Mouse (Mus musculus) midbrain, embryonic 16.5 days (tissue): ENCODE data around the gene Bbox1. TPM values are rescaled to one million over a fixed set of nuclear protein-coding genes. Genes with fewer than 3 reads are reported as not detected.

Experiments
- ATAC-seq: fragments of 200-750 bp; cut with Nextera tagmentation; 2 replicates; pipeline ENCODE4 v1.8.0; 2017; ENCODE audit warnings: moderate TSS enrichment
- H3K27ac ChIP-seq: fragments of 300-500 bp; sonication (generic); 2 replicates; pipeline ENCODE4 v1.5.1; 2014; ENCODE audit warnings: mild to moderate bottlenecking, low read length, mixed read lengths
- H3K27me3 ChIP-seq: fragments of 300-500 bp; sonication (generic); 2 replicates; pipeline ENCODE4 v1.6.1; 2014; ENCODE audit warnings: low read depth, low read length, mixed read lengths; ENCODE audit not compliant: control insufficient read depth, insufficient read depth
- H3K36me3 ChIP-seq: fragments of 300-500 bp; sonication (generic); 2 replicates; pipeline ENCODE4 v1.6.1; 2014; ENCODE audit warnings: mild to moderate bottlenecking, low read length, moderate library complexity, mixed read lengths; ENCODE audit not compliant: control insufficient read depth, insufficient read depth
- H3K4me1 ChIP-seq: fragments of 300-500 bp; sonication (generic); 2 replicates; pipeline ENCODE4 v1.6.1; 2014; ENCODE audit warnings: mild to moderate bottlenecking, low read length, mixed read lengths; ENCODE audit not compliant: control insufficient read depth, insufficient read depth
- H3K4me2 ChIP-seq: fragments of 300-500 bp; sonication (generic); 2 replicates; pipeline ENCODE4 v1.6.1; 2014; ENCODE audit warnings: mild to moderate bottlenecking, low read length, mixed read lengths
- H3K4me3 ChIP-seq: fragments of 300-500 bp; sonication (generic); 2 replicates; pipeline ENCODE4 v1.5.1; 2014; ENCODE audit warnings: low read depth, mild to moderate bottlenecking, low read length, moderate library complexity, mixed read lengths
- H3K9ac ChIP-seq: fragments of 300-500 bp; sonication (generic); 2 replicates; pipeline ENCODE4 v1.6.1; 2014; ENCODE audit warnings: low read depth, low read length, mixed read lengths
- H3K9me3 ChIP-seq: fragments of 300-500 bp; sonication (generic); replicated peaks from 2 replicates; pipeline ENCODE4 v1.6.1; 2014; ENCODE audit warnings: mild to moderate bottlenecking, low read length, mixed read lengths; ENCODE audit not compliant: control insufficient read depth, poor library complexity, severe bottlenecking
- WGBS: fragments of 180-500 bp; shearing (Covaris S2); extraction: QIAGEN DNeasy Blood & Tissue Kit; methylation state at CpG from one replicate; pipeline ENCODE4 v1.1.7; 2014; 5-methylcytosine and 5-hydroxymethylcytosine counted together
- polyA plus RNA-seq: library from polyadenylated mRNA; unstranded; fragments of >200 nt; fragmentation: Nextera tagmentation; extraction: Ambion mirVana; gene quantifications from 2 replicates; pipeline ENCODE4 v1.2.1, GENCODE M21; 2015

Bbox1 gene
- polyA plus RNA-seq = 0.65 and 1.1 TPM in 2 replicates

GRCm38 (mm10) chr2:110314509-110315155 lies at the start of gene Bbox1:
Gene Bbox1, minus strand, starts transcription at chr2:110314560.
- Histone ChIP-seq H3K9me3 (no peaks in the 10 kb centered on the region), H3K27me3 (no peaks in the 10 kb centered on the region), H3K36me3 (no peaks in the 10 kb centered on the region), H3K4me1 (no peaks in the 10 kb centered on the region), H3K4me3 (no peak within 1 kb of the TSS), H3K9ac (no peak within 1 kb of the TSS), H3K27ac (no peak within 1 kb of the TSS), H3K4me2 (no peak within 1 kb of the TSS)
- no peak for ATAC-seq
- 88% methylated on average over 6 of the region's 6 CpGs for WGBS

DNA sequence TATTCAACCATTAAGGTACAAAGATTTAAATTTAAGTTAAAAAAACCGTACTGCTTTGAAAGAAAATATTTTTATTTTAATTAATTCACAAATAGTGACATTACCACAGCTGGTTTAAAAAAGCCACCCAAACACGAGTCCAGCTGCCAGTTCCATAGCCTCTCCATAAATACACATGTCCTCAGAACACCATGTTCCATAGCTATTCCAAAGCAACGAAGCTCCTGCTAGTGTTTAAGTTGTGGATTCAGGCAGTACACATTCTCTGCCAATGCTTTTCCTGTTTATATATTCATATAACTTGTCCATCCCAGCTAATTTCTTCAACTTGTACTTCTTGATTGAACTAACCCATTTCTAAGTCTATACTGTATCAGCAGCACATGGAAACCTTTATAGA lies 49.5 kb upstream of the Bbox1 start:
- Histone ChIP-seq H3K27me3 (no peaks in the 10 kb centered on the region), H3K36me3 (no peaks in the 10 kb centered on the region), H3K27ac (no peak overlapping the region), H3K4me1 (no peaks in the 10 kb centered on the region), H3K4me2 (no peak overlapping the region), H3K9ac (no peak overlapping the region), H3K9me3 (no peaks in the 10 kb centered on the region), H3K4me3 (no peak overlapping the region)
- WGBS = 87% methylated on average over 3 of the region's 3 CpGs
- ATAC-seq = no peak

DNA sequence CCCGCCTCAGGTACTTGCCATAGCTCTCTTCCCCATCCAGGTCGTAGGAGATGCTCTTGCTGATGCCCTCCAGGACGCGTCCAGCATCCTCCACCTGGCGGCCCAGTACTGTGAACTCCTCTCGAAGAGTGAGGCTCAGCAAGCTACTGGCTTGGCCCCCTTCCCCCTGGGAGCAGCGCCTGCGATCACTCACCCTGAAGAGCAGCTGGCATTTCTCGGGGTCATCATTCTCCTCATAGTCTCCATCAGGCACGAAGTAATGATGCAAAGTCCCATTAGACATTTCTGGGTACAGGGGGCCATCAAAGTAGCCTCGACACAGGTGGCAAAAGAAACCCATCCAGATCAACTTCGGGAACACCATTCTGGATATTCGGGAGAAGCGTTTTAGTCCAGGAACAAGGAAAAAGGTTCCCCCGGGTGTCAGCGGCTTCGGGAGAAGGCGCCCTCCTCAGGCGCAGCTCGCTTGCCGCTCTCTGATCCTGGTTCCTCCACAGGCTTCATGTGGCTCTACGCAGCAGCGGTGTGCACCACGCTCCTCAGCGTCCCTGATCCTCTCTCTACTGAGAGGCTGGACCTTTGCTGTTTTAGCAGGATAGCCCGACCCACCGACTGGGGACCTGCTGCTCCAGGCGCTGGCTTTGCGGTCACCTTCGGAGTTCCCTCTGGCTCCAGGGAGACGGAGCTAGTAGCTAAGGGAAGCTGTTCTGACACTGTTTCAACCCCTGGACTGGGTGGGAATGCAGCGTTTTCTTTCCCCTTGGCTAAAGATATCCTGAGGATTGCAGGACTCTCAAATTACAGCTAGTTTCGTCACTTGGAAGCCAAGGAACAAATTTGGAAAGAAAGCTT lies 48.3 kb upstream of the Bbox1 start, which contains the start of gene Fibin:
Fibin (minus strand) TSS at position 752 of the 852 bp plus-strand sequence.
- Histone ChIP-seq H3K9me3 (no peaks in the 10 kb centered on the region), H3K4me1 (no peaks in the 10 kb centered on the region), H3K36me3 (no peaks in the 10 kb centered on the region), H3K4me3 (peak within 1 kb of the TSS; percentile 59), H3K27me3 (no peaks in the 10 kb centered on the region), H3K9ac (peak within 1 kb of the TSS; percentile 68), H3K4me2 (peak within 1 kb of the TSS; percentile 93), H3K27ac (no peak within 1 kb of the TSS)
- 1% methylated on average over 33 of the region's 33 CpGs for WGBS
- peak; percentile 90 for ATAC-seq

- Histone ChIP-seq H3K27ac (no peak overlapping the region), H3K4me2 (no peak overlapping the region), H3K36me3 (no peaks in the 10 kb centered on the region), H3K27me3 (no peaks in the 10 kb centered on the region), H3K9ac (no peak overlapping the region), H3K9me3 (no peaks in the 10 kb centered on the region), H3K4me3 (no peak overlapping the region), H3K4me1 (no peaks in the 10 kb centered on the region; the same call in 1 of the 2 replicates)
- no peak for ATAC-seq
- WGBS = 79% methylated on average over 5 of the region's 5 CpGs
Observed at GRCm38 (mm10) chr2:110353302-110353970, 39.1 kb upstream of the Bbox1 start.

- Histone ChIP-seq H3K27me3 (no peaks in the 10 kb centered on the region), H3K4me2 (no peak overlapping the region), H3K4me3 (no peak overlapping the region), H3K4me1 (no peaks in the 10 kb centered on the region; the same call in 1 of the 2 replicates), H3K9me3 (no peaks in the 10 kb centered on the region), H3K27ac (no peak overlapping the region), H3K9ac (no peak overlapping the region), H3K36me3 (no peaks in the 10 kb centered on the region)
- ATAC-seq = peak; percentile 72
- WGBS = 28% methylated on average over 5 of the region's 5 CpGs
Observed at GRCm38 (mm10) chr2:110351843-110352251, 37.5 kb upstream of the Bbox1 start.

DNA sequence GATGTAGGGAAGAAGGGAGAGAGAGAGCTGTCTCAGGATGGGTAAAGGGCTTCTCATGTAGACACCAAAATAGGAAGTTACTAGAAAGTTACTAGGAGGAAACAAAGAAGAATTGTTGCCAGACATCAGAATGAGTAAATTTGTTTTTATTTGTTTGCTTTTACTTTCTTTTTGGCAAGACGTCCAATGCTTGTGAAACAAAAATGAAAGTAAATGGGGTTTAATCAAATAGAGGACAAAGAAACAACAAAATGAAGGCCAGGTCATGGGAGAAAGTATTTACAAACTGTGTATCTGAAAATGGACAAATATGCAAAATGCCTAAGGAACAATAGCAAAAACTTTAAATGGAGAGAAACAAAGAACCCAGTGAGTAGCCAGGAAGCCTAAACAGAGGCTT lies 37.0 kb upstream of the Bbox1 start:
- Histone ChIP-seq H3K4me1 (no peaks in the 10 kb centered on the region; the same call in 1 of the 2 replicates), H3K9me3 (no peaks in the 10 kb centered on the region)
- 46% methylated on average over 1 of the region's 1 CpGs for WGBS

DNA sequence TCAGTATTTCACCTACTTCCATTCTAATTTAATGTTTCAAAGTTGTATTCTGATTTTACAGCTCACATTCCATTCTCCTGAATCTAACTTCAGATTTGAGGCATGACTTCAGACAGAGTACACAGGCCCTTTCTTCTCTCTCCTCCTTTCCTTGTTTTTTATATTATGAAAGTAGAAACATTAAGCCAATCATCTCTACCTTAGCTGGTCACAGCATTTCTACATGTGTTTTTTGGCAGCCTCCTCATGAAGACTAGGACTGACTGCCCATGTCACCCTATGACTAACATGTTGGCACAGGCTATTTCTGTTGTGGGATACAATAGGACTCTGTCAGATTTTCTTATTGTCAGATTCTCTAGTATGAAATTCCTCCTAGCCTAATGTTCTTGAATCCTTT lies 14.6 kb upstream of the Bbox1 start:
- Histone ChIP-seq H3K9ac (no peak overlapping the region), H3K27ac (no peak overlapping the region), H3K4me2 (no peak overlapping the region), H3K36me3 (no peaks in the 10 kb centered on the region), H3K9me3 (no peaks in the 10 kb centered on the region), H3K4me3 (no peak overlapping the region), H3K27me3 (no peaks in the 10 kb centered on the region), H3K4me1 (no peaks in the 10 kb centered on the region)
- ATAC-seq = no peak

More for the DNA sequence above, 37.0 kb upstream of the Bbox1 start:
- ATAC-seq = no peak
- Histone ChIP-seq H3K4me3 (no peak overlapping the region), H3K36me3 (no peaks in the 10 kb centered on the region), H3K4me2 (no peak overlapping the region), H3K27ac (no peak overlapping the region), H3K27me3 (no peaks in the 10 kb centered on the region), H3K9ac (no peak overlapping the region)

DNA sequence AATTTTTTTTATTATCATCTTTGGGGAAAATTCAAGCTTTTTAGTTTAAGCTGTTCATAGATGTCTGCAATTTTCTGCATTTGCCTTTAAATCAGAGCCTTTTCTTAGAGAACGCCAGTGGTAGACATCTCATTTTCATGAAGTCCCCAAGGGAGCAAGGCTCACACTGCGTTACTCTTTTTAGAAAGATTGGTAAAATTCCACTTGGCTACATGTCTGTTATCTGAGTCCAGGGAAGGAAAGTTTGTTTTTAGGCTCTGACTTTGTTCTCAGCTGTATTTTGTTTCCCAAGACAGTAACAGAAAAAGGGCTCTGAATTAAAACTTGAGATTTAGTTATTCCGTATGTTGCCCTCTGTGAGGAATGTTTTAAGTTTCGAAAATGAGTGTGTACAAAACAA lies 5.6 kb upstream of the Bbox1 start:
- H3K36me3 ChIP-seq = no peaks in the 10 kb centered on the region
- H3K27ac ChIP-seq = no peak overlapping the region
- 74% methylated on average over 4 of the region's 4 CpGs for WGBS
- no peak overlapping the region for H3K4me2 ChIP-seq
- no peaks in the 10 kb centered on the region for H3K9me3 ChIP-seq
- H3K4me1 ChIP-seq = no peaks in the 10 kb centered on the region
- no peak overlapping the region for H3K9ac ChIP-seq
- no peaks in the 10 kb centered on the region for H3K27me3 ChIP-seq
- no peak overlapping the region for H3K4me3 ChIP-seq
- ATAC-seq = no peak
